Mouse (Mus musculus) liver, embryonic 14.5 days (tissue): ENCODE results near the gene Nfil3. TPM values are rescaled to one million over a fixed set of nuclear protein-coding genes. Genes with fewer than 3 reads are reported as not detected.

ENCODE experiments used
- ATAC-seq: fragments of 200-750 bp; cut with Nextera tagmentation; 2 replicates; pipeline ENCODE4 v1.8.0; 2017; ENCODE audit warnings: moderate number of reproducible peaks, mild to moderate bottlenecking, moderate library complexity; ENCODE audit not compliant: insufficient read depth
- DNase-seq, 3 experiments: peaks; one replicate each; pipeline ENCODE4 v3.0.0-alpha.2; 2012 to 2013; ENCODE audit warnings: low read depth in 3 of 3, low spot score in 3 of 3
- H3K27ac ChIP-seq: fragments of 300-500 bp; sonication (generic); 2 replicates; pipeline ENCODE4 v1.5.1; 2014; ENCODE audit warnings: moderate library complexity, mild to moderate bottlenecking, control low read depth, inconsistent platforms
- H3K27me3 ChIP-seq: fragments of 300-500 bp; sonication (generic); 2 replicates; pipeline ENCODE4 v1.6.1; 2014; ENCODE audit warnings: mild to moderate bottlenecking, low read length, moderate library complexity; ENCODE audit not compliant: control insufficient read depth, insufficient read depth
- H3K36me3 ChIP-seq: fragments of 300-500 bp; sonication (generic); replicated peaks from 2 replicates; pipeline ENCODE4 v1.6.1; 2014; ENCODE audit warnings: low read depth; ENCODE audit not compliant: control insufficient read depth, insufficient read depth
- H3K4me1 ChIP-seq, 2 experiments: fragments of 200-500 bp in 1 of 2; fragments of 300-500 bp in 1 of 2; sonication (generic) in 1 of 2; replicated peaks; 2 replicates each; pipeline ENCODE4 v1.6.1; 2012 to 2014; ENCODE audit warnings: antibody characterized with exemption in 1 of 2, inconsistent platforms in 1 of 2, low read length in 1 of 2; ENCODE audit not compliant: control insufficient read depth in 2 of 2, insufficient read depth in 2 of 2
- H3K4me2 ChIP-seq: fragments of 300-500 bp; sonication (generic); 2 replicates; pipeline ENCODE4 v1.6.1; 2014; ENCODE audit warnings: low read depth, mild to moderate bottlenecking, control low read depth, moderate library complexity
- H3K4me3 ChIP-seq, 2 experiments: fragments of 200-500 bp in 1 of 2; fragments of 300-500 bp in 1 of 2; sonication (generic) in 1 of 2; 2 replicates each; pipeline ENCODE4 v1.5.1; 2012 to 2014; ENCODE audit warnings: low read depth in 2 of 2, low read length in 2 of 2, mild to moderate bottlenecking in 2 of 2, control low read depth in 1 of 2, inconsistent platforms in 1 of 2, moderate library complexity in 1 of 2; ENCODE audit not compliant: insufficient read depth in 1 of 2
- H3K9ac ChIP-seq: fragments of 300-500 bp; sonication (generic); replicated peaks from 2 replicates; pipeline ENCODE4 v1.6.1; 2014; ENCODE audit warnings: mild to moderate bottlenecking, control low read depth, moderate library complexity
- H3K9me3 ChIP-seq: fragments of 300-500 bp; sonication (generic); 2 replicates; pipeline ENCODE4 v1.6.1; 2016; ENCODE audit warnings: low read length, mixed read lengths; ENCODE audit not compliant: control insufficient read depth
- CTCF ChIP-seq: IDR thresholded peaks from 2 replicates; pipeline ENCODE4 v1.5.1; 2016; ENCODE audit warnings: antibody characterized with exemption, low read depth, control low read depth
- EP300 ChIP-seq: IDR thresholded peaks from 2 replicates; pipeline ENCODE4 v1.6.1; 2016; ENCODE audit warnings: antibody characterized with exemption, low read depth
- WGBS: fragments of 180-500 bp; shearing (Covaris S2); extraction: QIAGEN DNeasy Blood & Tissue Kit; methylation state at CpG from one replicate; pipeline ENCODE4 v1.1.7; 2014; ENCODE audit not compliant: insufficient replicate concordance; 5-methylcytosine and 5-hydroxymethylcytosine counted together
- polyA plus RNA-seq, 2 experiments: library from polyadenylated mRNA; depleted of rRNA in 1 of 2; stranded (reverse) in 1 of 2; unstranded in 1 of 2; fragments of >200 nt; fragmentation: Nextera tagmentation in 1 of 2; extraction: Ambion mirVana in 1 of 2; gene quantifications; 2 replicates each; pipeline versions ENCODE4 v1.2.1 to v1.2.3; 2012 to 2014

Nfil3 gene
- polyA plus RNA-seq, 2 experiments = 1.0 to 2.1 TPM

DNA sequence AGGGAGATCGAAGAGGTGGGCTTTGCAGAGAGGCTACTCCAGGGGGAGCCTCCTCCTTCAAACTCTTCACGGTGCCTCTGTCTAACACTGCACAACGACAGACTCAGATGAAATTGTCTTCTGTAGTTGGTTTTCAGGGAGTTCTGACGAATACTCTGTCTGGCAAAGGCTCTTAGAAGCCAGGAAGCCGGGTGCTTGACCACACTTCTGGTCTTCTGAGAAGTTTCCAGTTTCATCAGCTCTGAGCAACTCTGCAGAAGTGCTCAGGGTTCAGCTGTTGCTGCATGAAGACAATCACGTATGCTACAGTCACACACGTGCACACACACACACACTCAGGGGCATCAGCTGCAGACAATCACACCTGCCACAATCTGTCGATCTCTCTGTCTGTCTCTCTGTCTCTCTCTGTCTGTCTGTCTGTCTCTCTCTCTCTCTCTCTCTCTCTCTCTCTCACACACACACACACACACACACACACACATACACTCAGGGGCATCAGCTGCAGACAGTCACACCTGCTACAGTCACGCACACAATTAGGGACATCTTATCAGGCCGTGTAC is 5.4 kb upstream of the Nfil3 start:
- H3K27ac ChIP-seq = no peak overlapping the region
- H3K27me3 ChIP-seq = peaks cover 20% of the 10 kb centered on the region
- no peak for DNase-seq
- no peaks in the 10 kb centered on the region for H3K36me3 ChIP-seq
- no peak for TF ChIP-seq EP300
- no peak for TF ChIP-seq CTCF
- peaks cover 0 to 9% of the 10 kb centered on the region in 2 experiments; a peak in 2 of 4 replicates for H3K4me1 ChIP-seq
- H3K9me3 ChIP-seq = no peaks in the 10 kb centered on the region
- H3K4me3 ChIP-seq = no peak overlapping the region
- no peak overlapping the region for H3K9ac ChIP-seq
- no peak for ATAC-seq
- WGBS = 40% methylated on average over 10 of the region's 10 CpGs
- no peak overlapping the region for H3K4me2 ChIP-seq

DNA sequence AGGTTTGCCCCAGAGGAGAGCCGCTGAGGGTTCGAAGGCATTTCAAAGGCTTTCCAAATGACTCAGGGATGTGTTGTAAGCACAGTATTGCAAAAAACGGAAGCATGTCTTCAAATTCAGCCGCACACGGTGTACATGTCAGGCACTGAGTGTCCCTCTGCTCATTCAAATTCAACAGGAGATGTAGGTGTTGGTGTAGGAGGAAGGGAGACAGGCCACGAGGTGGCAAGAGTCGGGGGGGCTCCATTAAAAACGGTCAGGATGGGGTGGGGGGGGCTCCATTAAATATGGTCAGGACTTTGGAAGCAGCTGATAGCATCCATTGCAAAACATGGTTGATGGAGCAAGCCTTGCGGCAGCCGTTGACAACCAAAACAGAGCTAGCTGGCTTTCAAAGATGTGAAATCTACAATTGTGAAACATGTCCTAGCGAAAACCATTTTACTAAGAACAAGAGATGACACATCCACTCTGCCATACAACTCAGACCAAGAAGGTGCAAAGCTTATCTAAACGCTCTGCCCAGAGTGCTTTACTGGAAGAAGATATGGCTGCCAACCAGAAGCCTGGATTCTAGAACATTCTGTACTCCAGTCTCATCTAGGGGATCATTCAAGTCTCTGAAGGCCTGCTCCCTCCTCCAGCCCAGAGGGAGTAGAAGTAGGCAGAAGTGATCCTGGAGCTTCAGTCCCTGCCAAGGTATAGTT is 4.8 kb upstream of the Nfil3 start:
- TF ChIP-seq CTCF (no peak), EP300 (no peak)
- Histone ChIP-seq H3K9ac (no peak overlapping the region), H3K4me1 (peaks cover 0 to 9% of the 10 kb centered on the region in 2 experiments; a peak in 2 of 4 replicates), H3K36me3 (no peaks in the 10 kb centered on the region), H3K27me3 (peaks cover 27% of the 10 kb centered on the region), H3K9me3 (no peaks in the 10 kb centered on the region), H3K27ac (no peak overlapping the region), H3K4me2 (no peak overlapping the region), H3K4me3 (no peak overlapping the region)
- 50% methylated on average over 12 of the region's 12 CpGs for whole genome bisulfite sequencing
- no peak for ATAC-seq
- DNase-seq = peak in 1 of 3 experiments; percentile 33

DNA sequence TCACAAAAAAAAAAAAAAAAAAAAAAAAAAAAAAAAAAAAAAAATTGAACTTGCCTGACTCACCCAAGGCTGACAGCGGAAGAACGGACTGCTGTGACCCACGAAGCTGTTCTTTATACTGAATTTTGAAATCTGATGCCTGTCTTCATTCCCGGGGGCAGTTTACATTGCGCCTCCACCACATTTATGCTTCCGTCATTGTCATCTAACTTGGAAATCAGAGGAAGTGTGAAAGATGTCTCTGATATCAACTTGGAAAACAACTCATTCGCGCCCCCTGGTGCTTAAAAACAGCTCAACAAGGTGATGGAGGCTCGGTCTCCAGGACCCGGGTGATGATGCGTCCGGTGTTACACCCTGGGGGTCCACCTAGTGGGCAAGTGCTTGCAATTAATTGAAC is 1.8 kb upstream of the Nfil3 start:
- Histone ChIP-seq H3K4me1 (peaks cover 0 to 6% of the 10 kb centered on the region in 2 experiments; a peak in 2 of 4 replicates), H3K36me3 (no peaks in the 10 kb centered on the region), H3K4me3 (0 out of 4 replicates have a peak overlapping the region, but pooled peaks of 1 of the 2 experiments have one; percentile 12), H3K4me2 (peak overlapping the region; percentile 70), H3K9ac (no peak overlapping the region), H3K27me3 (peaks cover 56% of the 10 kb centered on the region), H3K27ac (no peak overlapping the region), H3K9me3 (no peaks in the 10 kb centered on the region)
- under 1% methylated on average over 12 of the region's 12 CpGs for WGBS
- TF ChIP-seq CTCF (peak; percentile 82), EP300 (no peak)
- DNase-seq (peak in 2 of 3 experiments; percentile 47 to 64), ATAC-seq (no peak)

DNA sequence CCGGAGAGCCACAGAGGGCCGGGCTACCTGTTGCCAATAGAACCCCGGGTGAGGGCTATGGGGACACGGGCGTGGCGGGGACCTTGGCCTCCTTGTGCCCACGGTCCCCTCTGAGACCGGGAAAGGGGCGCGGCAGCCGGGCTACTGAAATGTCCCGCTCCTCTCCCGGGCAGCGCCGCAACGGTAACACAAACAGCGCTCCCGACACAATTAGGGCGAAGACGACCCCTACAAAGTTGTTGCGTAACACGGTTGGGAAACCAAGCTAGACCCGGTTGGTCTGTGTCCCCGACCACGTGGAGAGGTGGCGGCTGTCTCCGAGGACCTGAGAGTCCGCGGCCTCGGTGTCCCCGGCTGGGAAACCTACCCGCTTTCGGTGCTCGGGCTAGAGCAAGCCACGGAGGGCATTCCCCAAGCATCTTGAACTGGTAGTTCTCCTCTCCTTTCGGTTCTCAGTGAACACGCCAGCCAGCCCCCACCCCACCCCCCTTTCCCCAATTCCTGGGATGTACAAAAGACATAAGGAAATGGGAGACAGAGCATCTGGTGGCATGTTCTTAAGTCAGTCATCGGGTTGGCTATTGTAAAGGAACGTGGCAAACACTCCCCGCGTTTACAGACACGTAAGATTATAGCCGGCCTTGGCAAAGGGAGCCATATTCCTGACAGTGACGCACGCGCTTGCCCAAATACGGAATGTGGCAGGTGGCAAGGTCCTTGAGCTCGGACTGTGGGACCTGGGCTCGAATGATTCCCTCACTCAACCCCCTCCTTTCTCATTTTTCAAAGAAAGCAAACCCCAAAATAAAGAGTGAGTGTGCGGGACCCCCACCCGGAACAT is 788 bp upstream of the Nfil3 start:
- Histone ChIP-seq H3K9ac (no peak overlapping the region; the same call in 1 of the 2 replicates), H3K27me3 (peaks cover 64% of the 10 kb centered on the region), H3K4me2 (peak overlapping the region; percentile 70), H3K9me3 (no peaks in the 10 kb centered on the region), H3K4me1 (peaks cover 0 to 9% of the 10 kb centered on the region in 2 experiments; a peak in 1 of 4 replicates), H3K36me3 (no peaks in the 10 kb centered on the region), H3K27ac (no peak overlapping the region), H3K4me3 (peak overlapping the region; percentile 51 to 64)
- 1% methylated on average over 51 of the region's 51 CpGs for WGBS
- DNase-seq = no peak
- peak; percentile 5; the same call in 1 of the 2 replicates for ATAC-seq
- TF ChIP-seq CTCF (no peak), EP300 (no peak)
